ENCODE assay signal across 8 mouse cellular contexts in genomic region chr3:136833003-136833745, GRCm38 (mm10).
DNase-seq lines count a peak whose midpoint lies in the region; ATAC-seq lines count a peak whose summit lies in the region.

No protein-coding gene starts in this region.

- no peak for ATAC-seq in heart, embryonic 14.5 days (ENCODE audit: insufficient number of reproducible peaks, insufficient read depth, low FRiP score, low read depth)
- ATAC-seq in embryonic facial prominence, embryonic 12.5 days (ENCODE audit: insufficient number of reproducible peaks, insufficient read depth, low FRiP score, low TSS enrichment) = no peak
- no peak for ATAC-seq in forebrain, embryonic 16.5 days
- ATAC-seq in midbrain, embryonic 14.5 days (ENCODE audit: low FRiP score, low TSS enrichment) = no peak
- ATAC-seq in megakaryocyte progenitor cell, adult 5-6 weeks (replicated peaks; ENCODE audit: poor library complexity) = no peak

- H3K4me3 ChIP-seq in heart, embryonic 14.5 days (ENCODE audit: control insufficient read depth in 1 of 2, insufficient read depth in 1 of 2, low read depth in 1 of 2, low read length in 2 of 2) = no peak overlapping the region
- H3K4me3 ChIP-seq in embryonic facial prominence, embryonic 12.5 days = no peak overlapping the region
- no peak overlapping the region for H3K4me3 ChIP-seq in forebrain, embryonic 16.5 days (replicated peaks; ENCODE audit: low read length)
- H3K4me3 ChIP-seq in midbrain, embryonic 14.5 days (replicated peaks; ENCODE audit: low read depth, low read length) = no peak overlapping the region

- H3K27me3 ChIP-seq in heart, embryonic 14.5 days (ENCODE audit: control insufficient read depth, insufficient read depth, low read length) = no peaks in the 10 kb centered on the region
- H3K27me3 ChIP-seq in embryonic facial prominence, embryonic 12.5 days = no peaks in the 10 kb centered on the region
- no peaks in the 10 kb centered on the region for H3K27me3 ChIP-seq in forebrain, embryonic 16.5 days (replicated peaks; ENCODE audit: control insufficient read depth, insufficient read depth, low read length)
- no peaks in the 10 kb centered on the region for H3K27me3 ChIP-seq in midbrain, embryonic 14.5 days (ENCODE audit: control insufficient read depth, insufficient read depth, low read length)

- WGBS in heart, embryonic 14.5 days = 63% methylated on average over 11 of the region's 11 CpGs
- 34% methylated on average over 11 of the region's 11 CpGs for WGBS in embryonic facial prominence, embryonic 12.5 days
- WGBS in forebrain, embryonic 16.5 days = 23% methylated on average over 11 of the region's 11 CpGs
- WGBS in midbrain, embryonic 14.5 days = 40% methylated on average over 11 of the region's 11 CpGs

- H3K4me1 ChIP-seq in heart, embryonic 14.5 days (ENCODE audit: control insufficient read depth in 2 of 2, insufficient read depth in 2 of 2, low read length in 2 of 2) = peaks cover 19 to 40% of the 10 kb centered on the region in 2 experiments
- peaks cover 38% of the 10 kb centered on the region for H3K4me1 ChIP-seq in embryonic facial prominence, embryonic 12.5 days
- H3K4me1 ChIP-seq in forebrain, embryonic 16.5 days (replicated peaks; ENCODE audit: control insufficient read depth, insufficient read depth, low read length) = peaks cover 48% of the 10 kb centered on the region
- H3K4me1 ChIP-seq in midbrain, embryonic 14.5 days (ENCODE audit: control insufficient read depth, insufficient read depth, low read length) = peaks cover 39% of the 10 kb centered on the region

- DNase-seq in heart, postnatal 10 days = no peak
- no peak for DNase-seq in midbrain, embryonic 14.5 days
- no peak for DNase-seq in MN1 (ENCODE audit: low spot score)
- no peak for DNase-seq in kidney, postnatal 36 days

- peak overlapping the region; percentile 31; the same call in 1 of the 2 replicates for H3K4me2 ChIP-seq in heart, embryonic 14.5 days (ENCODE audit: low read length)
- peak overlapping the region; percentile 23; the same call in 1 of the 2 replicates for H3K4me2 ChIP-seq in embryonic facial prominence, embryonic 12.5 days (replicated peaks)
- H3K4me2 ChIP-seq in forebrain, embryonic 16.5 days (ENCODE audit: low read length) = peak overlapping the region; percentile 31
- peak overlapping the region; percentile 7 for H3K4me2 ChIP-seq in midbrain, embryonic 14.5 days (ENCODE audit: low read length)

- intact Hi-C loops in heart, postnatal 10 days (cut with DNase I) = no loop called here

- H3K9ac ChIP-seq in heart, embryonic 14.5 days (ENCODE audit: low read length) = no peak overlapping the region
- no peak overlapping the region for H3K9ac ChIP-seq in embryonic facial prominence, embryonic 12.5 days
- no peak overlapping the region; the same call in 1 of the 2 replicates for H3K9ac ChIP-seq in forebrain, embryonic 16.5 days (replicated peaks; ENCODE audit: low read depth, low read length)
- no peak overlapping the region for H3K9ac ChIP-seq in midbrain, embryonic 14.5 days (replicated peaks; ENCODE audit: low read length)

- no peaks in the 10 kb centered on the region for H3K36me3 ChIP-seq in heart, embryonic 14.5 days (ENCODE audit: control insufficient read depth, insufficient read depth, low read length)
- no peaks in the 10 kb centered on the region for H3K36me3 ChIP-seq in embryonic facial prominence, embryonic 12.5 days
- H3K36me3 ChIP-seq in forebrain, embryonic 16.5 days (ENCODE audit: control insufficient read depth, insufficient read depth) = no peaks in the 10 kb centered on the region
- no peaks in the 10 kb centered on the region for H3K36me3 ChIP-seq in midbrain, embryonic 14.5 days (ENCODE audit: control insufficient read depth, insufficient read depth, low read length)

- no peak overlapping the region for H3K27ac ChIP-seq in heart, embryonic 14.5 days (replicated peaks in 1 of 2; ENCODE audit: control insufficient read depth in 1 of 2, insufficient read depth in 1 of 2, low read depth in 2 of 2, low read length in 2 of 2)
- H3K27ac ChIP-seq in embryonic facial prominence, embryonic 12.5 days = no peak overlapping the region
- H3K27ac ChIP-seq in forebrain, embryonic 16.5 days (ENCODE audit: low read length) = 0 out of 2 replicates have a peak overlapping the region, but pooled peaks have one; percentile 37
- H3K27ac ChIP-seq in midbrain, embryonic 14.5 days (replicated peaks; ENCODE audit: low read depth, low read length) = no peak overlapping the region

- no peaks in the 10 kb centered on the region for H3K9me3 ChIP-seq in heart, embryonic 14.5 days (ENCODE audit: control insufficient read depth, low read length)
- no peaks in the 10 kb centered on the region for H3K9me3 ChIP-seq in embryonic facial prominence, embryonic 12.5 days
- no peaks in the 10 kb centered on the region for H3K9me3 ChIP-seq in forebrain, embryonic 16.5 days (ENCODE audit: control insufficient read depth, low read length)
- no peaks in the 10 kb centered on the region for H3K9me3 ChIP-seq in midbrain, embryonic 14.5 days (ENCODE audit: control insufficient read depth, low read length)
